Mouse (Mus musculus) forebrain, embryonic 15.5 days (tissue): ENCODE measurements around the gene Ptpn14. TPM values are rescaled to one million over a fixed set of nuclear protein-coding genes. Genes with fewer than 3 reads are reported as not detected.

Source experiments
- ATAC-seq: fragments of 200-750 bp; cut with Nextera tagmentation; replicated peaks from 2 replicates; pipeline ENCODE4 v1.8.0; 2017; ENCODE audit warnings: mild to moderate bottlenecking, moderate TSS enrichment, moderate library complexity
- H3K27ac ChIP-seq: fragments of 300-500 bp; sonication (generic); replicated peaks from 2 replicates; pipeline ENCODE4 v1.5.1; 2015; ENCODE audit warnings: mild to moderate bottlenecking, inconsistent platforms
- H3K27me3 ChIP-seq: fragments of 300-500 bp; sonication (generic); 2 replicates; pipeline ENCODE4 v1.6.1; 2015; ENCODE audit warnings: inconsistent platforms
- H3K36me3 ChIP-seq: fragments of 300-500 bp; sonication (generic); 2 replicates; pipeline ENCODE4 v1.6.1; 2015; ENCODE audit warnings: mild to moderate bottlenecking, inconsistent platforms
- H3K4me1 ChIP-seq: fragments of 300-500 bp; sonication (generic); 2 replicates; pipeline ENCODE4 v1.6.1; 2015; ENCODE audit warnings: inconsistent platforms
- H3K4me2 ChIP-seq: fragments of 300-500 bp; sonication (generic); replicated peaks from 2 replicates; pipeline ENCODE4 v1.6.1; 2015; ENCODE audit warnings: mild to moderate bottlenecking, inconsistent platforms
- H3K4me3 ChIP-seq: fragments of 300-500 bp; sonication (generic); 2 replicates; pipeline ENCODE4 v1.5.1; 2015; ENCODE audit warnings: mild to moderate bottlenecking, inconsistent platforms
- H3K9ac ChIP-seq: fragments of 300-500 bp; sonication (generic); replicated peaks from 2 replicates; pipeline ENCODE4 v1.6.1; 2015; ENCODE audit warnings: mild to moderate bottlenecking, inconsistent platforms
- H3K9me3 ChIP-seq: fragments of 300-500 bp; sonication (generic); 2 replicates; pipeline ENCODE4 v1.6.1; 2016; ENCODE audit warnings: inconsistent platforms
- WGBS: fragments of 180-500 bp; shearing (Covaris S2); methylation state at CpG from one replicate; pipeline ENCODE4 v1.1.7; 2015; ENCODE audit warnings: mixed read lengths; 5-methylcytosine and 5-hydroxymethylcytosine counted together
- polyA plus RNA-seq: library from polyadenylated mRNA; unstranded; fragments of >200 nt; fragmentation: Nextera tagmentation; extraction: Ambion mirVana; gene quantifications from 2 replicates; pipeline ENCODE4 v1.2.1, GENCODE M21; 2015

Gene Ptpn14
- polyA plus RNA-seq, 1 experiment from 2014 or later: 0.64 TPM

DNA sequence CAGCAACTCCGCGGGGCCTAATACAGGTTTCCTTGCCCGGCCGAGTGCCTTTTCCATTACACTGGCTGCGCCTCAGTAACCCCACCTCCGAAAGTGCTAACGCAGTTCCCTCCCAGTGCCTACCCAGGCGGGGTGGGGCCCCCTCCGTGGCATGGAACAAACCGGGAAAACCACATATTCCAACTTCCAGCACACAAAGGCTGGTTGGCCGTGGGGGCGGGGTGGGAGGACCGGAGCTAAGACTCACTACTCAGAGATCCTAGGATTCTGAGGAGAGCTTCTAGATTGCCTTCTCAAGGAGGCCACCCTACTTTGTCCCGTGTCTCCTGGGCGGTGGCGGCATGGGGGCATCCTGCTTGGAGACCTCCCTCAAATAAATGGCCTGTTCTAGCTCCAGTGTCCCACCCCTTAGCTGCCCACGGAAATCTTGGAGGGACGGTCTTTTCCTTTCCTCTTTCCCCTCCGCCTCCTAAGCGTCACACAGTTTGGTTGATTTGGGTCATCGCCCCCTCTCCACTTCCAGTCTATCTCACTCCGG is 653 bp upstream of the Ptpn14 start:
- Histone ChIP-seq H3K36me3 (no peaks in the 10 kb centered on the region), H3K9ac (peak overlapping the region; percentile 45), H3K27ac (no peak overlapping the region; the same call in 1 of the 2 replicates), H3K4me1 (peaks cover 20% of the 10 kb centered on the region), H3K4me2 (peak overlapping the region; percentile 99), H3K27me3 (peaks cover 49% of the 10 kb centered on the region), H3K4me3 (peak overlapping the region; percentile 56), H3K9me3 (no peaks in the 10 kb centered on the region)
- ATAC-seq: peak; percentile 30; the same call in 1 of the 2 replicates
- WGBS: 1% methylated on average over 22 of the region's 22 CpGs

GRCm38 (mm10) chr1:189728784-189729115 is 682 bp downstream of the Ptpn14 start:
- H3K4me1 ChIP-seq: peaks cover 20% of the 10 kb centered on the region

GRCm38 (mm10) chr1:189729141-189729815 is 1.2 kb downstream of the Ptpn14 start:
- Histone ChIP-seq H3K9me3 (no peaks in the 10 kb centered on the region), H3K27me3 (peaks cover 49% of the 10 kb centered on the region), H3K9ac (no peak overlapping the region), H3K4me1 (peaks cover 20% of the 10 kb centered on the region), H3K4me3 (peak overlapping the region; percentile 56; the same call in 1 of the 2 replicates), H3K27ac (no peak overlapping the region), H3K4me2 (peak overlapping the region; percentile 99), H3K36me3 (no peaks in the 10 kb centered on the region)
- no peak for ATAC-seq
- 9% methylated on average over 17 of the region's 17 CpGs for WGBS

More at GRCm38 (mm10) chr1:189728784-189729115, 682 bp downstream of the Ptpn14 start:
- Histone ChIP-seq H3K27ac (no peak overlapping the region), H3K9me3 (no peaks in the 10 kb centered on the region), H3K9ac (peak overlapping the region; percentile 45), H3K27me3 (peaks cover 49% of the 10 kb centered on the region), H3K4me3 (peak overlapping the region; percentile 56), H3K4me2 (peak overlapping the region; percentile 99), H3K36me3 (no peaks in the 10 kb centered on the region)
- no peak for ATAC-seq
- WGBS: under 1% methylated on average over 15 of the region's 15 CpGs

GRCm38 (mm10) chr1:189731697-189732096 is 3.6 kb downstream of the Ptpn14 start:
- no peaks in the 10 kb centered on the region for H3K36me3 ChIP-seq
- H3K4me1 ChIP-seq: peaks cover 20% of the 10 kb centered on the region
- H3K9me3 ChIP-seq: no peaks in the 10 kb centered on the region
- peaks cover 42% of the 10 kb centered on the region for H3K27me3 ChIP-seq
- H3K4me2 ChIP-seq: no peak overlapping the region
- no peak overlapping the region for H3K9ac ChIP-seq
- 56% methylated on average over 10 of the region's 10 CpGs for WGBS
- no peak overlapping the region for H3K27ac ChIP-seq
- ATAC-seq: no peak
- H3K4me3 ChIP-seq: no peak overlapping the region

- ATAC-seq: no peak
- Histone ChIP-seq H3K9me3 (no peaks in the 10 kb centered on the region), H3K4me3 (no peak overlapping the region), H3K27ac (no peak overlapping the region), H3K9ac (no peak overlapping the region), H3K36me3 (no peaks in the 10 kb centered on the region), H3K4me2 (no peak overlapping the region), H3K27me3 (peaks cover 37% of the 10 kb centered on the region), H3K4me1 (peaks cover 19% of the 10 kb centered on the region)
- WGBS: 81% methylated on average over 8 of the region's 8 CpGs
These were observed 4.1 kb downstream of the Ptpn14 start for GRCm38 (mm10) chr1:189732156-189732555.

- Histone ChIP-seq H3K4me3 (no peak overlapping the region), H3K27me3 (no peaks in the 10 kb centered on the region), H3K9ac (no peak overlapping the region), H3K4me1 (no peaks in the 10 kb centered on the region), H3K27ac (no peak overlapping the region), H3K9me3 (no peaks in the 10 kb centered on the region), H3K4me2 (no peak overlapping the region), H3K36me3 (no peaks in the 10 kb centered on the region)
- ATAC-seq: no peak
- 92% methylated on average over 7 of the region's 7 CpGs for WGBS
These were observed 12.0 kb downstream of the Ptpn14 start for GRCm38 (mm10) chr1:189740075-189740474.

GRCm38 (mm10) chr1:189742041-189742440 is 14.0 kb downstream of the Ptpn14 start:
- ATAC-seq: no peak
- Histone ChIP-seq H3K36me3 (no peaks in the 10 kb centered on the region), H3K4me3 (no peak overlapping the region), H3K9me3 (no peaks in the 10 kb centered on the region), H3K9ac (no peak overlapping the region), H3K4me2 (no peak overlapping the region), H3K4me1 (no peaks in the 10 kb centered on the region), H3K27ac (no peak overlapping the region), H3K27me3 (no peaks in the 10 kb centered on the region)
- 79% methylated on average over 5 of the region's 5 CpGs for WGBS

DNA sequence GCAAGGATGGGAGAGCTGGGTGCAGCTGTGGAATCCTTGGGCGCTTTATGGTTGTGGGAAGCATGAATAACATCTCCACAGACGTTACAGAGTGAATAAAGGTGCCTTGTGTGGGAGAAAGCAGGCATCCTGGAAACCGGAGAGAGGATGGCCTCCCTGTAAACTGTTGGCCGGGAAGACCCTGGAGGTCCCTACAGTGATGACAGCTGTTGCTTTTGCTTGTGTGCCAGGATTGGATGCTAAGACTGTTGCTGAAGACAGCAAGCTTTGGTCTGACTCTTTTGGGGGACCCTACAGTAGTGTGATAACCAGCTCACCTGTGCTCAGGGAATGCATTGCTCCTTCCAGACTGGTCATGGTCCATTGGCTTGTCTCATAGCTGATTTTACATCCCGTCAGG is 15.1 kb downstream of the Ptpn14 start:
- Histone ChIP-seq H3K27ac (no peak overlapping the region), H3K9ac (no peak overlapping the region), H3K4me1 (no peaks in the 10 kb centered on the region), H3K36me3 (no peaks in the 10 kb centered on the region), H3K4me2 (no peak overlapping the region), H3K9me3 (no peaks in the 10 kb centered on the region), H3K27me3 (no peaks in the 10 kb centered on the region), H3K4me3 (no peak overlapping the region)
- ATAC-seq: no peak
- 95% methylated on average over 5 of the region's 5 CpGs for WGBS

DNA sequence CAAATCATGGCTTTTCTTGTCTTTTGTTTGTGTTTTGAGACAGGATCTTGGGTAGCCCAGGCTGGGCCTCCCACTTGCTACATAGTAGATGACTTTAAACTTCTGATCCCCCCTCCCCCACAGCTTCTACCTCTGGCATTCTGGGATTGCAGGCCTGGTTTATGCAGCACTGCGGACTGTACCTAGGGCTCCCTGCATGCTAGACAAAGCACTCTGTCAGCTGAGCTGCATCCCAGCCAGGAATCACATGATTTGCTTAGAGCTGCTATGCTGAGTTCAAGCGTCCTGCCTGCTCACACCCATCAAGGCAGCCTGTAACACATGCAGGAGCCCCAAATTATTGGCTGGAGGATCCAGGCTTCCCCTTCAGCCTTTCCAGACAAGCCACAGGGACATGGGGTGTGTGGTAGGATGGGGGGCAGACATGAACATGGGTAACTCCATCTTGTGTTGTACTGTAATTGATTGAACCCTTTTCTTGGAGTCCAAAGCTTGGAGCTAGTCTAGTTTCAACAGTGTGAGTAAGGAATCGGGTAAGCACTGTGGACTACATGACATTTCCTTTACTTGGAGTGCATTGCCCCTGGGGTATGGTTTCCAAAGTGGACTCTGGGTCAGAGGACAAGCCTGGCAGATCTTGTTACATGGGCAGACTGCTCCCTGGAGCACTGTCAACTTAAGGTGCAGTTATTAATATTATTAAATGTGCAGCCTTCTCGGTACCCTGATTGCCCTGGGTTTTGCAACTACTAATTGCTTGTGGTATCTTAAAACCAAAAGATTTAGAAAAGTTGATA is 17.0 kb downstream of the Ptpn14 start:
- Histone ChIP-seq H3K4me2 (no peak overlapping the region), H3K9me3 (no peaks in the 10 kb centered on the region), H3K4me1 (no peaks in the 10 kb centered on the region), H3K9ac (no peak overlapping the region), H3K27me3 (no peaks in the 10 kb centered on the region), H3K27ac (no peak overlapping the region), H3K4me3 (no peak overlapping the region), H3K36me3 (no peaks in the 10 kb centered on the region)
- ATAC-seq: no peak
- WGBS: 73% methylated on average over 4 of the region's 4 CpGs

DNA sequence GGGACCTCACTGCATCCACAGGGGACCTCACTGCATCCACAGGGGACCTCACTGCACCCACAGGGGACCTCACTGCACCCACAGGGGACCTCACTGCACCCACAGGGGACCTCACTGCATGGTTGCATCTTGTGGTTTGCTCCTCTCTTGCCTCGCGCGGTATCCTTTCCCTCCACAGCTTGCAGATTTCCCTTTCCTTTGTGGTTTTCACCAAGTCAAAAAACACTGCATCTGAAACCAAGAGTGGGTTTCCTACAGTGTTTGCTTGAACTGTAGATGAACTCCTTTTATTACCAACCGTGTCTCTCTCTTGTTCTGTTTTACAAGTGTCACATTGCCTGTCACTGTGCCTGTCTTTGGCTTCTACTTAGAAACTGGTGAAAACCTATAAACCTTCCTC is 18.5 kb downstream of the Ptpn14 start:
- H3K4me2 ChIP-seq: no peak overlapping the region
- H3K4me3 ChIP-seq: no peak overlapping the region
- no peak overlapping the region for H3K27ac ChIP-seq
- no peaks in the 10 kb centered on the region for H3K27me3 ChIP-seq
- H3K9me3 ChIP-seq: no peaks in the 10 kb centered on the region
- 93% methylated on average over 4 of the region's 4 CpGs for WGBS
- H3K36me3 ChIP-seq: no peaks in the 10 kb centered on the region
- no peaks in the 10 kb centered on the region for H3K4me1 ChIP-seq
- ATAC-seq: no peak
- no peak overlapping the region for H3K9ac ChIP-seq

DNA sequence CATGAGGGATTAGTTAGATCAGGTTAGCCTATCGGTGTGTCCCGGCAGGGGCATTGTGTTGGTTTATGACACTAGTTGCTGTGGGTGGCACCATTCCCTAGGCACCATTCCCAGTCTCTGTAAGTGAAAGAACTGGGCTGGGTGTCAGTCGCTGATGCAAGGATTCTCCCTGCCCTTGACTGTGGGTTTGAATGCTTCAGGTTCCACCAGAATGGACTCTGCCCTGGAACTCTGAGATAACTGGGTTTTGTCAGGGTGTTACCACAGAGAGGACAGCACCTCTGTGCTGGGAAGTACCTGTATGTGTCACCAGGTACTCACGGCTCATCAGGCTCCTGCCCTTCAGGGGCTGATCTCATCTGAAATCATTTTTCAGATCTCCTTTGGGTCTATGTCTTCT is 21.7 kb downstream of the Ptpn14 start:
- 94% methylated on average over 4 of the region's 4 CpGs for WGBS
- Histone ChIP-seq H3K27ac (no peak overlapping the region), H3K27me3 (no peaks in the 10 kb centered on the region), H3K4me3 (no peak overlapping the region), H3K4me1 (no peaks in the 10 kb centered on the region), H3K9ac (no peak overlapping the region), H3K36me3 (no peaks in the 10 kb centered on the region), H3K9me3 (no peaks in the 10 kb centered on the region), H3K4me2 (no peak overlapping the region)
- no peak for ATAC-seq

- Histone ChIP-seq H3K9ac (no peak overlapping the region), H3K27me3 (no peaks in the 10 kb centered on the region), H3K27ac (no peak overlapping the region), H3K36me3 (no peaks in the 10 kb centered on the region), H3K4me2 (no peak overlapping the region), H3K4me1 (no peaks in the 10 kb centered on the region), H3K9me3 (no peaks in the 10 kb centered on the region), H3K4me3 (no peak overlapping the region)
- 74% methylated on average over 5 of the region's 5 CpGs for WGBS
- no peak for ATAC-seq
These were observed 22.2 kb downstream of the Ptpn14 start for GRCm38 (mm10) chr1:189750233-189750632.
